Comparison of ENCODE assay signal across 12 mouse cellular contexts in the genomic region with DNA sequence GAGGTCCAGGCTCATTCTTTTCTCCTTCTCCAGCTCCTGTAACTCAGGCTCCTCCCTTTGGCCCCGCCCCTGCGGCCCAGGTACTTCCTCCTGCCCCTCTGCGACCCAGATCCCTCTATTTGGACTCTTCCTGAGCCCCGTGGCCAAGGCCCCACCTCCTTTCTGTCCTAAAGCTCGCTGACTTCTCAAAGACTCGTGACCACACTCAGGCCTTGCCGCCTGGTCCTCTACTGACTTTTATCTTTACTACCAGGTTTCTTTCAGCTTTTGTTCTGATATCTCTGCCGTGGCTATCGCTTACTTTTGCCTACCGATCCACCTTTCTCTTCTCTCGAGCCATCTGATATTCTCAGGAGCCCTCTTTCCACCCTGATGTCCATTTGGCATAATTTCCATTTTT. TPM values are rescaled to one million over a fixed set of nuclear protein-coding genes. Genes with fewer than 3 reads are reported as not detected.
DNase-seq lines count a peak whose midpoint lies in the region; ATAC-seq and TF ChIP-seq lines count a peak whose summit lies in the region.
"Had no signal": no experiment of that assay in that cellular context is flagged by ENCODE, and none has a peak within 500 bp of the region (broad histone marks: within the 10 kb centered on the region; RNA-seq: fewer than 3 reads in every experiment).

No protein-coding gene starts in this region.

- TF ChIP-seq EP300 in ES-Bruce4 (IDR thresholded peaks at IDR 0.05; ENCODE audit: insufficient read depth, low read depth, low read length) = no peak; the same call in 1 of the 2 replicates

- no peaks in the 10 kb centered on the region for H3K36me3 ChIP-seq in liver, embryonic 12.5 days
- H3K36me3 ChIP-seq in ES-Bruce4 (ENCODE audit: control insufficient read depth, insufficient read depth, low read length, poor library complexity, severe bottlenecking) = no peaks in the 10 kb centered on the region
- H3K36me3 ChIP-seq in limb, embryonic 13.5 days = no peaks in the 10 kb centered on the region

- TF ChIP-seq CTCF in ES-Bruce4 (IDR thresholded peaks at IDR 0.05; ENCODE audit: low read depth, low read length) = no peak

- peak overlapping the region; percentile 20; the same call in 1 of the 2 replicates for H3K4me2 ChIP-seq in liver, embryonic 12.5 days
- H3K4me2 ChIP-seq in limb, embryonic 13.5 days (replicated peaks) = peak overlapping the region; percentile 56

- 6% methylated on average over 11 of the region's 11 CpGs for WGBS in liver, embryonic 12.5 days (ENCODE audit: insufficient replicate concordance)
- 13% methylated on average over 11 of the region's 11 CpGs for WGBS in limb, embryonic 13.5 days

- peaks cover 8% of the 10 kb centered on the region; the same call in 1 of the 2 replicates for H3K9me3 ChIP-seq in liver, embryonic 12.5 days (replicated peaks)
- no peaks in the 10 kb centered on the region for H3K9me3 ChIP-seq in ES-Bruce4 (replicated peaks; ENCODE audit: control insufficient read depth, insufficient read depth, low read length, poor library complexity, severe bottlenecking)
- H3K9me3 ChIP-seq in limb, embryonic 13.5 days = peaks cover 9% of the 10 kb centered on the region

- ATAC-seq in liver, embryonic 12.5 days = 0 out of 2 replicates have a peak, but pooled peaks have one; percentile 19
- ATAC-seq in limb, embryonic 13.5 days (ENCODE audit: low FRiP score, low read depth) = 0 out of 2 replicates have a peak, but pooled peaks have one; percentile 3
- ATAC-seq: hindbrain, postnatal 0 days had no signal

- peak; percentile 8 for TF ChIP-seq POLR2A in ES-Bruce4 (IDR thresholded peaks at IDR 0.05; ENCODE audit: insufficient read depth, low read length)

- peaks cover 100% of the 10 kb centered on the region for H3K27me3 ChIP-seq in liver, embryonic 12.5 days (replicated peaks)
- H3K27me3 ChIP-seq in ES-Bruce4 (ENCODE audit: control insufficient read depth, insufficient read depth, low read length, poor library complexity, severe bottlenecking) = no peaks in the 10 kb centered on the region
- H3K27me3 ChIP-seq in limb, embryonic 13.5 days = peaks cover 100% of the 10 kb centered on the region

- no peak overlapping the region for H3K4me3 ChIP-seq in liver, embryonic 12.5 days
- peak overlapping the region; percentile 59 for H3K4me3 ChIP-seq in ES-Bruce4 (ENCODE audit: low read depth, low read length)
- H3K4me3 ChIP-seq in limb, embryonic 13.5 days = peak overlapping the region; percentile 30

- H3K27ac ChIP-seq in liver, embryonic 12.5 days = no peak overlapping the region
- peak overlapping the region; percentile 35; the same call in 1 of the 2 replicates for H3K27ac ChIP-seq in ES-Bruce4 (ENCODE audit: insufficient read depth, low read length)
- no peak overlapping the region for H3K27ac ChIP-seq in limb, embryonic 13.5 days
- H3K27ac ChIP-seq: hindbrain, postnatal 0 days; liver, embryonic 14.5 days had no signal

- H3K4me1 ChIP-seq in liver, embryonic 12.5 days = peaks cover 14% of the 10 kb centered on the region
- H3K4me1 ChIP-seq in ES-Bruce4 (ENCODE audit: control insufficient read depth, insufficient read depth, low read length) = peaks cover 6% of the 10 kb centered on the region
- H3K4me1 ChIP-seq in limb, embryonic 13.5 days = peaks cover 21% of the 10 kb centered on the region; the same call in 1 of the 2 replicates

- DNase-seq in liver = no peak
- peak; percentile 84 for DNase-seq in ZHBTc4 (ENCODE audit: low read depth, low spot score)
- DNase-seq in ovary, postnatal 10 days (ENCODE audit: low spot score) = no peak
- no peak for DNase-seq in adrenal gland, postnatal 25 days
- DNase-seq: adrenal gland, adult 2 months; cerebellum, adult 9-10 months had no signal

- no peak overlapping the region for H3K9ac ChIP-seq in liver, embryonic 12.5 days
- peak overlapping the region; percentile 34; the same call in 1 of the 2 replicates for H3K9ac ChIP-seq in ES-Bruce4 (ENCODE audit: low read depth, poor library complexity, severe bottlenecking)
- no peak overlapping the region for H3K9ac ChIP-seq in limb, embryonic 13.5 days
- H3K9ac ChIP-seq: liver, embryonic 14.5 days had no signal

RNA-seq across cellular contexts. Expression of a gene that starts 10.8 kb away (rescaled TPM):
- not detected in 2 replicates for polyA plus RNA-seq in liver, embryonic 12.5 days (2016; fragmentation: Nextera tagmentation; extraction: Ambion mirVana)
- 15.8 and 17.1 TPM in 2 replicates for polyA plus RNA-seq in ES-Bruce4 (2011; ENCODE audit: insufficient read depth, insufficient read length, low read depth, missing spikeins)
- not detected in 2 replicates for polyA plus RNA-seq in limb, embryonic 13.5 days (2015; fragmentation: Nextera tagmentation; extraction: Ambion mirVana)
- 0.91 TPM in 1 of 2 replicates, not detected in the other for total RNA-seq in adrenal gland, postnatal 25 days (2021)
- total RNA-seq: hindbrain, postnatal 0 days had no signal
- polyA plus RNA-seq: hindbrain, postnatal 0 days; thymus, postnatal 0 days had no signal

RNA-seq across cellular contexts. Expression of a gene that starts 12.2 kb away (rescaled TPM):
- 32.1 and 36.1 TPM in 2 replicates for polyA plus RNA-seq in liver, embryonic 12.5 days (2016; fragmentation: Nextera tagmentation; extraction: Ambion mirVana)
- polyA plus RNA-seq in ES-Bruce4 (2011; ENCODE audit: insufficient read depth, insufficient read length, low read depth, missing spikeins) = 43.6 and 44.5 TPM in 2 replicates
- polyA plus RNA-seq in limb, embryonic 13.5 days (2015; fragmentation: Nextera tagmentation; extraction: Ambion mirVana) = 49.2 and 54.5 TPM in 2 replicates
- total RNA-seq in adrenal gland, postnatal 25 days (2021) = 23.3 and 28.6 TPM in 2 replicates

RNA-seq across cellular contexts. Expression of a gene that starts 30.5 kb away (rescaled TPM):
- polyA plus RNA-seq in liver, embryonic 12.5 days (2016; fragmentation: Nextera tagmentation; extraction: Ambion mirVana) = 5.7 TPM in 2 replicates
- 66.8 and 72.5 TPM in 2 replicates for polyA plus RNA-seq in ES-Bruce4 (2011; ENCODE audit: insufficient read depth, insufficient read length, low read depth, missing spikeins)
- polyA plus RNA-seq in limb, embryonic 13.5 days (2015; fragmentation: Nextera tagmentation; extraction: Ambion mirVana) = 25.8 and 29.3 TPM in 2 replicates
- total RNA-seq in adrenal gland, postnatal 25 days (2021) = 62.9 and 66.6 TPM in 2 replicates

Comparison
In these comparisons a context has a peak if more than half of its experiments do, and no peak if none do; other contexts are left out.
1. RNA of a gene that starts 10.8 kb away (polyA plus RNA-seq): 15.8 to 17.1 TPM in ES-Bruce4; not detected in liver, embryonic 12.5 days and not detected in limb, embryonic 13.5 days; every median in the first group is over 10 times any median in the second.